Mouse (Mus musculus) spleen, postnatal 10 days (tissue): ENCODE data around the gene Spata32.
A peak's percentile ranks its signal among the peaks of the same experiment; 100 is the strongest.

Experiments used
- DNase-seq, 2 experiments: peaks; one replicate each; pipeline ENCODE4 v3.0.0; 2021 to 2022; ENCODE audit warnings: low spot score in 2 of 2

The Spata32 gene

GRCm38 (mm10) chr11:103217790-103218516 lies at the start of gene Spata32:
Spata32 (minus strand) TSS chr11:103218432.
- DNase-seq, result peak; percentile 24 to 61

DNA sequence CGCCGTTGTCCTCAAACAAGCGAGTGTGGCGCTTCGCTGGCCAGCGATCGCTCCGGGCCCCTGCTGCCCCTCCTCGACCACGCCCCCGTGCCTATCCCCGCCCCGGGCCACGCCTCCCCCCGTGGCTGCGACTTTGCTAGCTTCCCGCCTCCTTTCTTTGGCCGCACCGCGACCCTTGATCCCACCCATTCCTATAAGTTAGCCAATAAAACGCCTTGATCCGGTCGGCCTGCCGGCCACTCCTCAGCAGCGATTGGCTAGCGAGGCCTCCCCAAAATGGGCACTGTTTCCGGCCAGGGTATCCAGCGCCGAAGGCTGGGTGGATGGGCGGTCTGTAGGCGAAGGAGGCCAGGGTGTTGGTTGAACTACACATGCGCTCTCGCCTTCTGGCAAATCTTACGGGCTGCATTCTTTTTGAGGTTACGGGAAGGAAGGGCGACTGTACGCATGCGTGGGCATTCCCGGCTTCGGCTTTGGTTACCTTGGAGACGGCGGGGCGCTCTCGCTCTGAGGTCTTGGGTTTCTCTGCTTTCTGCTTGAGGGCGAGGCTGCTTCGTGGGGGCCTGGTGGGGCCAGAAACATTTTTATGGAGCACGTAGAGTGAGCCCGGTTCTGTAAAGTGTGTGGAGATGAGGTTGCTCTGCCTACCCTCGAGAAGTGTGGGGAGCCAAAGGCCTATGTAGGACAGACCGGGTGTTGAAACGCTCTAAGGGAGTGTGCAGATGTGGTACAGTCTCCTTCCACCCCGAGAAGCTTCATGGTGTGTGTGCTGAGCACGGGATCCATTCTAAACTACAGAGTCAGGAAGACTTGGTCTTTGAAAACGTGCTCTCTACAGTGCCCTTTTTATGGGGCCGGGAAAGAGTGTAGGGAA lies 49.4 kb upstream of the Spata32 start, which contains the start of gene Map3k14:
Gene Map3k14, minus strand, starts transcription at position 127 of the 874 bp plus-strand sequence.
- peak; percentile 91 to 97 for DNase-seq

- no peak for DNase-seq
These were observed 48.6 kb upstream of the Spata32 start for GRCm38 (mm10) chr11:103266729-103267345.

DNA sequence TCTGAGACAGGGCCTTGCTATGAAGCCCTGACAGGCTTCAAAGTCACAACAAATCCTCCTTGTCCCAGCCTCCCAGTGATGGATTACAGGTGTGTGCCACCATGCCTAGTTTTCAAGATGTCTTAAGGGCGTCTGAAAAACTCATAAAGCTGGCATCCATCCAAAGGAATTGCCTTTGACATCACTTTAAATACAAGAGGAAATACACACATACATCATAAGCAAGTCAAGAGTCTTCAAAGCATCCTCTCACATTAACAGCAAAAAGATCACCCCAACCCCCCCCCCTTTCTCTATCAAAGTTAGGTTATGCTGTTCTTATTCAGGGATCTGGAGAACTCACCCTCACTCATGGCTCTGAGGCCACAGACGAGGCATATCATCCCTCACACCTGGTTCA lies 47.6 kb upstream of the Spata32 start:
- no peak for DNase-seq

DNA sequence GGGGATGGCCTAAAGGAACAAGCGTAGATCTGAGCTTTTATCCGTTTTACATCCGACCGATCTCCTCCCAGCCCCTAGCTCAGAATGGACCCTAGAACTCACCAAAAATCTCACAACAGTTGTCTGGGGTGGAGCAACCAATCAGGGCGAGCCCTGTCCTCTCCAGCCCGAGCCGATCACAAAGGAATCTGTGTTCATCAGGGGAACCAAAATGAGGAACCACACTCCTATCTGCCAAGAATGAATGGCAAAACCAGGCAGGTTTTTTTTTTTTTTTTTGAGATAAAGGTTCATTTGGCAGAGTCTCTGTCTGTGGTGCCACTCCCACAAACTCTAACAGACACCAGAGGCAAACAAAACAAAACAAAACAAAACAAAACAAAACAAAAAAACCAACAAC lies 47.0 kb upstream of the Spata32 start:
- no peak for DNase-seq

GRCm38 (mm10) chr11:103264427-103265005 lies 46.3 kb upstream of the Spata32 start:
- peak in 1 of 2 experiments; percentile 37 for DNase-seq

GRCm38 (mm10) chr11:103263551-103263950 lies 45.3 kb upstream of the Spata32 start:
- no peak for DNase-seq

DNA sequence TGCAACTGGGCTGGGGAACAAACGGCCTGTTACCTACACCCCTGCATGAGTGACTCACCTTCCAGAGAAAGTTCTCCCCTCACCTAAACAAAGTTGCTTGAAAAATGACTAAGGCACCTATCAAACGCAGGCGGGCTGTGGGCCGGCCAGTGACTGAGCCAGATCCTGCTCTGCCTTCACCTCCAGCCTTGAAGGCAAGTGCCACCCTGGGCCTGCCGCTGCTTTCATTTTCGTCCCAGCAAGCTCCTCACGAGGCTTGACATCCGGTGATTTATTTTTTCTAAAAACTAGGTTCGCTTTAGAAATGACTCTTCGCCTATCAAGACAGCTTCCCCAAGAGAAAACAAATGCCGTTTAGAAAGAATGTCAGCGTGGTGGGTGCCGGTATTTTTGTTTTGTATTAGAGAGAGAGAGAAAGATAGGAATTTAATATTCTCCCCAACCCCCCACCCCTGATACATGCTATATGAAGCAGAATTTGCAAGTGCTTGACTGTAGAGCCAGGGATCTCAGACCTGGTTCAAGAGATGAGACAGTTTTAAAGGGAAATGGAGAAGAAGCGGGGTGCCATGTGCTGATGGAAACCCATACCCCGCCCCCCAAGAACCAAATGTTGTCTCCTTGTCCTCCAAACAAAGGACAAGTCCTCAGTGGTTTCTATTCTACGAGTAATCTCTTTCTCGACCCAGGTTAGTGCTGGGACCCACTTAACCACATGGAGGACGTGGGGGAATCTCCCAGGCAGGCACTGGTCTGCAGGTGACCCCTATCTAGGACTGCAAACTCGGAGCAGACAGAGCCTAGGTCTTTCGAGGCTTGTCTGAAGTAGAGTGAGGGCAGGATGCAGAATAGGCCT lies 44.4 kb upstream of the Spata32 start:
- DNase-seq, result peak; percentile 36 to 70

- DNase-seq, result no peak
These were observed 43.6 kb upstream of the Spata32 start for GRCm38 (mm10) chr11:103261671-103262411.

GRCm38 (mm10) chr11:103260515-103261192 lies 42.4 kb upstream of the Spata32 start:
- DNase-seq, result no peak

DNA sequence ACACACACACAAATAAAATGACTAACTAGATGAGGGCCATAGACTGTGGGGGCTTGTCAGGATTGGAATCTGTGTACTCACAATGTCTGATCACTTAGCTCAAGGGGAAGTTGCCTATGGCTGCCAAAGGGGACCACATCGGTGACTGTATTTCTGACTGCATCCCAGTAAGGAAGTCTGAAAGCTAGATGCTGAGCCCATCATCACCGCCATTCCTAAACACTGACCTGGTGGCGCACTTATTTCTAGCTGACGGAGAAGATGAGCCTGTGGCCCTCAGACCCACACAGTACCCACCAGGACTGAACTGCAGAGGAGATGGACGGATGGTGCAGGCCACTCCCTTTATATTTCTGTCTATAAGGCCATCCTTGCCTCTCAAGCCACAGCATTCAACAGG lies 41.8 kb upstream of the Spata32 start:
- no peak for DNase-seq

DNA sequence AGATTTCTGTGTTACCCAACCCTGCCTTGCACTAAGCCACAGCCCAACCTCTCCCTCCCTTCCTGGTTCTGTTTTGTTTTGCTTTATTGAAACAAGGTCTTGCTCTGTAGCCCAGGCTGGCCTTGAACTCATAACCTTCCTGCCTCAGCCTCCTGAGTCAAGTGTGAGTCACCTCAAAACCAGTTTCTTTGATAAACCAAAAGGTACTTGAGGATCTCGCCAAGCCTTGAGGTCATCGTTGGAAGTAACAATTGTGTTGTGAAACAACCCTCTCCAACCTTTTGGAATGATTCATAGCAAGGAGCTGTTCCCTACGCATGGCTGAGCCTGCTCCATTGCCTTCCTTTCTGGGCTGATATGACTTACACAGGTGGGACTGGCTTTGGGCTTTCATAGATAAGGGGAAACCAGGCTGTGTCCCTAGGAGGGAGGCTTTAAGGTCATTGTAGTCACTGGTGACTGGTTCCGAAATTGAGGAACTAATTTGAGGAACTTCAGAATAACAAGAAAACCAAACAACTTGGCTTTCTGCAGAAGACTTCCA lies 39.8 kb upstream of the Spata32 start:
- no peak for DNase-seq

DNA sequence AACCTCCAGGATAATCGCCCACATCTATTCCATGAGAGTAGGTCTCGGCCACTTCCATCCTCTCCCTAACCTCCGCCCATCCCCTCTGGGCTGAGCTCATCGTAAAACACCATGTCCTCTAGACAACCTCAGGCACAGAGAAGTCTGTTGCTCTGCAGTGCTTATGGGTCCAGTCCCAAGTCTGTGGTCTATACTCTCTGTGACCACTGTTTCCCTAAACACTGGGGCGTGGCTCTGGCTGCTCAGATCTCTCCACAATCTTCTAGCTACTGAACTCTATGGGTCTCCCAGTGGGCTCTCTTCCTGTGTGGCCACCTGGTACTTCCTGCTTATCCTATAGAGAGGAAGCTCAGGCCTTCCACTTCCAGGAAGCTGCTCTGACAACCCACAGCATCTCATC lies 35.4 kb upstream of the Spata32 start:
- DNase-seq, result no peak

DNA sequence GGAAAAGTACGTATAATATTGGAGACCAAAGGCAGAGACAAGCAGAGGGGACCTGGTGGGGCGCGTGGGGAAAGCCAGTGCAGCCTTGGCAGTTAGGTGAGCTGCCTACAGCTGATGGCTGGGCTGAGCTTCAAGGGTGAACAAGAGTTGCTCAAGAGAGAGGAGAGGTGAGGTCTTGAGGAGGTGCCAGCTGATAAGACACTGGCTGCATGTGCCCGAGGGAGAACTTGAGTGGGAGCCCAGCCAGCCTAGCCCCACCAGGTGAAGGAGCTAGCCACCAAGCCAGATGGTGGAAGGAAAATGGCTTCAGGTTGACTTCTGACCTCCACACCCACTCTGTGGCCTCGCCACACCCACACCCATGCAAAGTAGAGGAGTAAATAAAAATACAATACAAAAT lies 34.1 kb upstream of the Spata32 start:
- no peak for DNase-seq

GRCm38 (mm10) chr11:103250324-103250723 lies 32.1 kb upstream of the Spata32 start:
- no peak for DNase-seq

DNA sequence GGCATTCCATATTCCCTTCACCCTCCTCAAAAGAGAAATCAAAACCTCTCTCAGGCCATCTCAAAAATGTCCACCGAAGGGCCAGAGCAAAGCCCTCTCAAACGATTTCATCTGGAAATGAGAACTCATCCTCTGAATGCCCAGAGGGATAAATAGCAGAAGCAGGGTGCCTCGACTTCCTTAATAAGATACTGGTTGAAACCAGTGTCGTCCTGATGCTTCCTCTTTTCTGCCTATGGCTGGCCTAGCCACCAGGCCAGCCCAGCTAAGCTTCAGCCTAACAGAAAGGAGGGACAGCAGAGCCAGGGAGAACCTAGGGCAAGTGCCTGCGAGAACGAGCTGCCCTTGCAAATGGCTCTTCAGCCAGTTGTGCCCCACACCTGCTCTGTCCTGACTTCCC lies 31.3 kb upstream of the Spata32 start:
- peak in 1 of 2 experiments; percentile 43 for DNase-seq

DNA sequence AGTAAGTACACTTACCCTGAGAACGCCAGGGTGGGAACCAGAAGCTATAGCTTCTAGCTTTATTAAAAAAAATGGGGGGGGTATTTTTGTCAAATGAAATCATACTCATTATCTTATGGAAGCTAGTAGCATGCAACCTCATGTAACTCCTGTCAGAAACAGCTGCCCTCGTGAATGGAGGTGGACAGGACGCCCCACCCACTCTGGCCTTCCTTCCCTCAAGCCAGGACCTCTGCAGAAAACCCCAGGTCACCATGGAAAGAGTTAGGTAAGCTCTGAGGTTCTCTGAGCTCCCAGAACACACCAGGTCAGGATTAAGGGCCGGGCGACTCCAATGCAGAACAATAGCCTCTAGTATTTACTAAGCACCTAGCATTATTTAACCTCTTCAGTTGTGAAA lies 30.6 kb upstream of the Spata32 start:
- DNase-seq, result no peak

GRCm38 (mm10) chr11:103247504-103248177 lies 29.4 kb upstream of the Spata32 start:
- DNase-seq, result peak in 1 of 2 experiments; percentile 56
